Mouse (Mus musculus): ENCODE results near the gene Zfp609. TPM values are rescaled to one million over a fixed set of nuclear protein-coding genes. Genes with fewer than 3 reads are reported as not detected.
"Not testable (repeated sequence)": the region's sequence is repeated elsewhere in the genome, so short reads cannot be mapped to it uniquely, and the experiment has no call there.

Gene Zfp609
- total and polyA plus RNA-seq, 3 experiments = 9.3 to 33.2 (median 23.9) TPM

DNA sequence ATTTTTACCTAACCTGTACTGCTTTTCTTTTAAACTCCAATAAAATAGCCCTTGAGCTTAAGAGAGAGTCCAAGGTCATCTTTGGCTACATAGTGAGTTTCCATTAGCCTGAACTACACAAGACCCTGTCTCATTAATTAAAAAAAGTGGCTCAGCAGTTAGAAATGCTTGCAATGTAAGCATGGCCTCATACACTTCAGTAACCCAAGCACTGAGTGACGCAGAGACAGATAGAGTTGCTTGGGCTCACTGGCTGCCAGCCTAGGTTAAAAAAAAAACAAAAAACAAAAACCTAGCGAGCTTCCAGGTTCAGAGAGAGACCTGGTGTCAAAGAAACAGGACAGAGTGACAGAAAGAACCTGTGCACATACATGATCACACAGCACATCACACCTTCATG is 14.5 kb downstream of the Zfp609 start:
- no peak for DNase-seq

DNA sequence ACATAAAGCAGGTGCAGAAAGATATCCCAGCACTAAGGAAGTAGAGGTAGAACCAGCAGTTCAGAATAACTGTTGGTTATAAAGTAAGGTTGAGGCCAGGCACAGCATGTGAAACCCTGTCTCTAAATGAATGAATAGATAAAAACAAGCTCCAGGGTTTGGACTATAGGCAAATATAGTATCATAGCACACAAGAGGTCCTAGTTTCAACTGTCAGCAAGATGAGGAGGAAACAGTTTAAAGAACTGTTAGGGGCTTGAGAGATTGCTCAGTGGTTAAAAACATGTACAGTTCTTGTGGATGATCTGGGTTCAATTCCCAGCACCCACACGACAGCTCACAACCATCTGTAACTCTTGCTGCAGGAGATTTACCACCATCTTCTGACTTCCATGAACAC is 15.6 kb downstream of the Zfp609 start:
- DNase-seq = no peak

DNA sequence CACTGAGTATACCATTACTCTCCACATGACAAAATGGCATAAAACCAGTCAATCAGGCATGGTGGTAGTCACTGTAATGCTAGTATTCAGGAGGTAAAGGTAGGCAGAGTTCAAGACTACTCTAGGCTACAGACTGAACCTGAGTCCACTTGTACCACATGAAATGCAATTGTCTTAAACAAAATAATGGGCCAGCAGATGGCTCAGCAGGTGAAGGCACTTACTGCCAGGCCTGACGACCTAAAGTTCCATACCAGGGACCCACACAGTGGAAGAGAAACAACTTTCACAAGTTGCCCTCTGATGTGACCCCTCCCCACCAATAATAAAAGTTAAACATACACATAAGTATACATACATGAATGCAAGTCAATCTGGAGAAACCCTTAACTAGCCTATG is 19.5 kb downstream of the Zfp609 start:
- DNase-seq = no peak

DNA sequence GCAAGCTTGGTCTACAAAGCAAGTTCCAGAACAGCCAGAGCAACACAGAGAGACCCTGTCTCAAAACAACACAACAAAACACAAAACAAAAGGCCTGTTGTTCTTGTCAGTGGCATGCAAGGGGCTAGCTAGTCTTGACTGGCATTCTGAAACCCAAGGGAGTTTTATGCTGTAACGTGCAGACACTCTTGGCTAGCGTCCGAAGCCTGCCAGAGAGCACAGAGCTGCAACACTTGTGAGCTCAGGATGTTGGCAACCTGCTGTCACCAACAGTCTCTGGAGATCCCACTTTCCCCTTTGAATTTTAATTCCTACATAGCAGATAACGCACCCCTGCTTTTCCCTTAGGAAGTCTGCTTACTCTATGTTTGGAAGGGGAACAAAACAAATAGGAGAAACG is 20.1 kb downstream of the Zfp609 start:
- peak; percentile 39 for DNase-seq

DNA sequence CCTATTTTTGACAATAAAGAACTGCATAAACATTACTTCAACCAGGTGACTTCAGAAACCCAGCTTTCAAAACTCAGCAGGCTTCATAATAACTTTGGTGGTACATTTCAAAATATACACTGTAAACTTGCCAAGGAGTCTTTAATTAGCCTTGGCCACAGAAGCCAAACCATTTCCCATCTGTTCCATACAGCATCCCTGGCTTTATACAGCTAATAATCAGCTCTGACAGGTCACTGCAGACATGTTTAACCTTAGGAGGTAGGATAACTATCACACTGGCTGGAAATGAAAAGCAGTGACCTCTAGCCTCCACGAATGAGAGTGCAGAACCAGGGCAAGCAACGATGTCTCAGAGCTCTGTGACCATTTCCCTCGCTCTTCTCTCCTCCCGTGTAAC is 27.6 kb downstream of the Zfp609 start:
- DNase-seq = no peak

DNA sequence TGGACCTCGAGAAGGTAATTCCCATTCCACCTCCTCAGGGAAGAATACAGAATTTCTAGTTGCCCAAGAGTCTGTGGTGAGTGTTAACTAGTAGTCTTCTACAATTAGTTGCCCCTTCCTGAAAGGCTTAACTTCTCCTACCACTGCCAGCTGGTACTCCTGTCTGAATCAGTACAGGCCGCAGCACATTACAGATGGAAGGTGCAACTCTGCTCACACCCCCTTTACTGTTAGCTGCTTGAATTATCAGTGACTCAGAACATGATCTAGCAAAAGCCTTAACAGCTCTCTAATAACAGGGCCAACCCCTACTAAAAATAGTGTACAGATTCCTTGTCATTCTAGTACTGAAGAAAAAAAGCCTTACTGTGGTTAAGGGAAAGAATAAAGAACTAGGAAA is 31.7 kb downstream of the Zfp609 start:
- no peak for DNase-seq

DNA sequence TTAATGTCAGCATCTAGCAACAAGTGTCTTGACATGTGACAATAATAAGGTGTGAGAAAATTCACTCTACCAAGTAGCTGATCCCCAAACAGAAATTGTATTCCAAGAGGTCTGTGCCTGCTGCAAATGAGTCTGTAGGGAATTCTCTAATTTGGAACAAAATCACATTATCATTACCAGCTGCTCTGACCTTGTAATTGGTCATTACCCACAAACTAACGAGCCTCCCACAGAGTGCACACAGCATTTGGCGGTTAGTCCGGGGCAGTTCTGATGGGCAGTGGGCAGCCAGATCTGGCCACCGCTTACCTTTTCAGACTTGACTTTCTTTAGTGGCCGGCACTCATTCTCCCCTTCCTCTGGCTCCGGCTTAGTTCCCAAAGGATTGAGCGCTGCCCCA is 33.1 kb downstream of the Zfp609 start:
- DNase-seq = no peak

DNA sequence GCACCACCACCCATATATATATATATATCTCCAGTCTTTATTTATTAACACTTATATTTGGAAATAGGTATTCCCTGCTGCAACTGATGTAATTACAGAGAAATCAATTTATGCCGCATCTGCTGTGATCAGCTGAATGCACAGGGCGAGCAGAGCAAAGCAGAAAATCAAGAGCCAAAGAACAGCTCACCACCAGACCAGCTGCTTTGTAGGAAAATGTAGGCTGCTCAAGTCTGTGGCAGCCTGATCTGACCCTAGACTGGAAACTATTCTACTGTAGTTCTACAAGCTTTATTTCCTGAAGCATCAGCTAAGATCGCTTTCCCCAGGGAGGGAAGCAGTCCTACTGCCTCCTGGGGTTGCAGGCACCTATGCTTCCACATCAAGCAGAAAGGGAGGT is 33.9 kb downstream of the Zfp609 start:
- no peak for DNase-seq

DNA sequence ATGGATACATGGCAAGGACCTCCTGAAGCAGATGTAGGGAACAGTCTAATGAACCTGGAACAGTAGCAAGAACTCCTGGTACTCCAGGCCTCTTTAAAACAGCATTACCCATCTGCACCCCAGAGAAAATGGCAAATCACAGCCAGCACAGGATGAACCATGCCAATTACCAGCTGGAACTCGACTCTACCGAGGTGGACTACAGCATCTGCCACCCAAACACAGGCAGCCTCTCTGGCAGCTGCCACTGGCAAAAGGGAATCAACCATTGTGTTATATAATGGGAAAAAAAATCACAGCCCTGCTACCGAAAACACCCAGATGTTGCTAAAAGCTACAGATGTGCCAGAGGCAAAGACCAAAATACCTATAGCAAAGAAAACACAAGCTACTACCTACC is 34.3 kb downstream of the Zfp609 start:
- no peak for DNase-seq

DNA sequence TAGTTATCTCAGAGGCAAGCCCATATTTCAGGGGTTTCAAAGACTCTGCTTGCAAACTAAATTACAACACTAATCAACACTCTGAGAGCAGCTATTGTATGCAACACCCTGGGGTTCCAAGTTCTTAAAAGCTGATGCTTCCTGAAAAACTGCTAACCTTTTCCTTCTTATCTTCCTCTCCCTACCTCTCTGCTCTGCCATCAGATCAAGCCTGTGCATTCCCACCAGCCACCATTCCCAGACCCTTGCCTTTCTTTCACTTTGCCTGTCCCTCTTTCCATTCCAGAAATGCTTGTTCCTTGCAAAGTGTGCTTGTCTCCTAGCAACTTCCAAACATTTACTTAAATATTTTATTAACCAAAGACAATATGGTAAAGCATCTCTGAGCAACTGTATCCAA is 35.5 kb downstream of the Zfp609 start:
- DNase-seq = no peak

DNA sequence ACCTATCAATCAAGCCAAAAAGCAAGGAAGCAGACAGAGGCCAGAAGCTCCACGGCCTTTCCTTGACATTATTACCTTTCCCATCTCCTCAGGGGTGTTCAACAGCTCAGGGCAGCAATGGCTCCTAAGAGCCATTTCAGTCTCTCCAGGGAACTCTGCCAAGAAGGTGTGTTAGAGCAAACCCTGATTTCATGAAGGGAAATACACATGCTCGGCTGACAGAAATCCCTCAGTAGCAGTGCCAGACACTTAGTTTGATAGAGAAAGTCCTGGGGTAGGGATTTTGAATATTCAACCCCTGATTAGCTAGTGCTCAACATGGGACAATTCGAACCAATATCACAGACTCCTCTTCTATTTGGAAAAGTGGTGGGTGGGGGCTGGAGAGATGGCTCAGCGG is 36.3 kb downstream of the Zfp609 start:
- no peak for DNase-seq

DNA sequence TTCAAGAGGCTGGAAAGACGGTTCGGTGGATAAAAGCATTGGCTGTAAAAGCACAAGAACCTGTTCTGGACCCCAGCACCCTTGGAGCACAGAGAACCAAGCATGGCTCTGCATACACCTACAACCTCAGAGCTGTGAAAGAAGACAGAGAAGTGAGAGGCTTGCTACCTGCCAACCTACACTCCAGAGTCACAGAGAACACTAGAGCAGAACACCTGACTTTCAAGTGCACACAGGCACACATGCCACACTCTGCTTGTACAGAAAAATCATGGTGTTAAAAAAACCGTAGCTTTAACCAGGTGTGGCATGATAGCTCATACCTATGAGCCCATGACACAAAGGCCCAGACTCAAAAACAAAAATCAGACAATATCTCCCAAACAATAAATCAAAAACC is 37.6 kb downstream of the Zfp609 start:
- no peak for DNase-seq

DNA sequence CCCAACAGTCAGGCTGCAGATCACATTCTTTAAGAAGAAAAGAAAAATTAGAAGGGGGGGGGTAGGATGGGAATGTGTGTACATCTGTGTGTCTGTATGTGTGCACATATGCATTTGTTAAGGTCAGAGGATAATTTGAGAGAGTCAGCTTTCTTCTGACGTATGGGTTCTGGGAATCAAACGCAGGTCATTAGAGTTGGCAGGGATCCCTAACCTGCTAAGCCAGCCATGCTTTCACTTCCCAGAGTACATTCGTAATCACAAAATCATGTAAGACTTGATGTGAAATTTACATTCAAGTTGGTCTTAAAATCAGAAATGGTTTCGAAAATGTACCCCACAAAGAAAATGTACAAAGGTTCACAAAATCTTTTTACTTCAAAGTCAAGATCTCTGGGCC is 38.8 kb downstream of the Zfp609 start:
- no peak for DNase-seq

DNA sequence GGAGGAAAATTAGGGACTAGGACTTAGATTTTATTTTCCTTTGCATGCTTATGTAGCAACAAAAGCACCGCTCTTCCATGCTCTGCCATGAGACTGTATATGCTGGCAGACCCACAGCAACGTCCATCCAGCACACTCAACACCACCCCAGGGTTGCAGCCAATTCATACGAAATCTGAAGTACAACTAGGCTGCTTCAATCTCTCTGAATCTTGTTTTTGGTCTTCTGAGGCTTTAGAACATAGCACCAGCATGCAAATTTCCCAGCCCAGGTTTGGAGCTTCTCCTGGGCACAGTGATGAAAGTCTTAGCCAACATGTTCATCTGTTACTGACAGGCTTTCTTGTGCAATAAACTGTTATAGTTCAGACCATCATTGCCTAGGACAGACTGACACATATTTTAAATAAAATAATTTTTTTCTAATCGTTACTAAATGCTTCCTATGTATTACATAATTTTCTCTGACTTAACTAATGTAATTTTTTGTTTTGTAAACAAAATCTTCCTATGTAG is 39.5 kb downstream of the Zfp609 start:
- no peak for DNase-seq

DNA sequence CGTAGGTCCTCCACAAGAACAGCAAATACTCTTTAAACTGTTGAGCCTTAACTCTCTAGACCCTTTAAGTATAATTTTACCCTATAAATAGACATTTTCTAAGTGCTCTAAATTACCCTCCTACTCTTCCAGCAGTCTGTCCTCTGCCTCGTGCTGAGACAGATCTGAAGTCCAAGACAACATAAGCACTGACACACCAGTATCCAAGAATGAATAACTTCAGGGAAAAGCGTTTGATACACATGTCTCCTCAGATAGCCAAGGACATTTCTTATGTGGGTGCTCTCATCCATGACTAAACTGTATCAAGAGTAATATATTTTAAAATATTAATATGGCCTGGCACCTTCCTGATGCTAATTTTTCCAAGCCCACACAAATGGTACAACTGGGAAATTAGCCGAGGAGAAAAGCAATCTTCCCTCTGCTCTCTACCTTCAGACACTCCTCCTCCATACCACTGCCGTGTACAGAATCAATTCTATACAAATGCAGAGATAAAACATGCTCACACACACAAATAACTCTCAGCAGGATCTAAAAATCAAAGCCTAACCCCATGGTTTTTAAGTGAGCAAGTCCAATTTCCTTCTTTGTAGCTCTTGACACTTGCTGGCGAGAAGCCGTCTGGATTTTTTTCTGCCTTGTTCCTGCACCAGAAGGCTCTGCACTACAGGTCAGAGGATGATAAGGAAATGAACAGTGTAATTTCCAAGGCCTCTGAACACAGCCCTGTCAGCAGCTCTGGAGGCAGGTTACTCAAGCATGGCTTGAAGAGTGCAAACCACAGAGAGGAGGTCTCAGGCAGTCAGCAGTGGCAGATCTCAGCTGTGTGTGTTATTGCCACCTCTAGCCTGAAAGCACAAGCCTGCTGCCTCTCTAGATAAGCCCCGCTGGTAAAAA is 40.2 kb downstream of the Zfp609 start:
- DNase-seq = peak; percentile 61

DNA sequence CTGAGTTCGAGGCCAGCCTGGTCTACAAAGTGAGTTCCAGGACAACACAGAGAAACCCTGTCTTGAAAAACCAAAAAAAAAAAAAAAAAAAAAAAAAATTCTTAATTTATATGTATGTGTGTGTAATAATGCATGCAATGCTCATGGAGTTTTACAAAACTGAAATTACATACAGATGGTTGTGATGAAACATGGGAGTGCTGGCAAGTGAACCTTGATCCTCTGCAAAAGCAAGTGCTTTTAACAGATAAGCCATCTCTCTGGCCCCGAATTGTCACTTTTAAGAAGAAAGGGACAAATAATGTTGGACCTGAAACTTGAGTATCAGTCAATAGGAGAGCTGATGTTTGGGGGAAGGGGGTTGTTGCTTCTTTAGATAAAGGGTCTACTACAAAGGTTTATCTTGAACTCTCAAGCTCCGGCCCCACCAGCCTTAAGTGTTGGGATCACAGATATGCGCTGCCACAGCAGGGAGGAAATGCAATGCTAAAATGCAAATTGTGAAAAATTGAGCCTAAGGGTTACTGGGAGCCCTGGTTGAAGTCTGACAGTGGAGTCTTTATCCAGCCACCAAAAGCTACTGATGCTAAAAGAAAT is 41.5 kb downstream of the Zfp609 start:
- DNase-seq = no peak

DNA sequence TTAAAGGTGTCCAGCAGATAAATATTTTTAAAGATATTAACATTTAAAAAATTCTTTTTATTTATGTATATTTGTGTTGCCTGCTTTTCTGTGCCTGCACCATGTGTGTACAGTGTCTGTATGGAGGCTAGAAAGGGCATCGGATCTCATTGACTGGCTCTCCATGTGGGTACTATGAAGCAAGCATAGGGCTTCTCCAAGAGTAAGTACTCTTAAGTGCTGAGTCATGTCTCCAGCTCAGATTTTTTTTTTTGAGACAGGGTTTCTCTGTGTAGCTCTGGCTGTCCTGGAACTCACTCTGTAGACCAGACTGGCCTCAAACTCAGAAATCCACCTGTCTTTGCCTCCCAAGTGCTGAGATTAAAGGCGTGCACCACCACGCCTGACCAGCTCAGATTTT is 47.7 kb downstream of the Zfp609 start:
- not testable (repeated sequence) for DNase-seq

DNA sequence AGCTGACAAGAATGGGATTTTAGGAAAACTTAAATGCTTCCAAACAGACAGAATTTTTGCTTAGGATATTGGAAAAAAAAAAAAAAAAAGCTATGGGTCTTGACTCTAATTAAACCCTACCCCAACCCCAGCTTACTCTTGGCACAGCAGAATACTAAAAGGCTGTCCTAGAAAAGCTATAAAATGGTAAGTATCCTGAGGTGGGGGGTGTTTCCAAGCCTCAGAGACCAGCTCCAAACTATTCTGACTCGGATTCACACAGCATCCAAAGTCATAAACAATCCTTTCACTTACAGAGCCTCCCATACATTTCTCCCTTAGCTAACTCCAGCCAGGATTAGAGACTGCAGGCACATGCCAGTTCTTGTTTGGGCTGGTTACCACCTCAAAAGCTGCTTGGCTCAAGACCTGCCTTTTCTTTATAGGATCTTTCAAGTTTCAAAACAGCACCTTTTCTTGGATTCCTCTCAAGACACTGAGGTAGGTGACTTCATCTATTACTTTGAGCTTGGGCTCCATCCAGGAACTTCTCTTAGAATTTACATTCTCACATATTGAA is 50.4 kb downstream of the Zfp609 start:
- no peak for DNase-seq

DNA sequence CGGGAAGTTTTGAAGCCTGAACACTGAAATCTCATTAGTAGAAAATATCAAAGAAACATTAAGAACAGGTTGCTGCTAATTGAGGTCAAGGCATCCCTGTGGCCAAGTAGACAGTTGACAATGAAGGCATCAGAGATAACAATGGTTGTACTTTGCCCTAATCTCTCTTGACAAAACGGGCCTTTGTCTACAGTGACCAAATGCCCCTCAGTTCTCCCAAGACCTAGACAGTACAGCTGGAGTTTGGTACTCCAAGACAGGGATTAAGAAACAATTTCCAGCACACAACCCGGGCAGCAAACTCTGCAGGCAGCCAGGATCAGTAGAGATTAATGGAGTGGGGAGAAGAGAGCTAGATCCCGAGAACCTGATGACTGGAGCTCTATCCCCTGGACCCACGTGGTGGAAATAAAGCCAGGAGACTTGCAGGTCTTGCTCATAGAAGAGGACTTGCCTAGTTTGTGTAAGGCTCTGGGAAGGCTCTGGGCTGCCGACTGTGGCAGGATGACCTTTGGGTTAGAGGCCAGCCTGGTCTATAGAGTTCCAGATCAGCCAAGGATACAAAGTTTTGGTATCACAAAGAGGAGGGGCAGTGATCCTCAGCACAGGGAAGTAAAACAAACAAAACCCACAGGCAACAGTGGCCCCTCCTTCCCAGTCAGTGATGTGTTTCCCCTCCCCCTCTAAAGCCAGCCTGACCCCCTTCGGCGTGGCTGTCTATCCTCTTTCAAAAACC is 51.1 kb downstream of the Zfp609 start:
- no peak for DNase-seq

DNA sequence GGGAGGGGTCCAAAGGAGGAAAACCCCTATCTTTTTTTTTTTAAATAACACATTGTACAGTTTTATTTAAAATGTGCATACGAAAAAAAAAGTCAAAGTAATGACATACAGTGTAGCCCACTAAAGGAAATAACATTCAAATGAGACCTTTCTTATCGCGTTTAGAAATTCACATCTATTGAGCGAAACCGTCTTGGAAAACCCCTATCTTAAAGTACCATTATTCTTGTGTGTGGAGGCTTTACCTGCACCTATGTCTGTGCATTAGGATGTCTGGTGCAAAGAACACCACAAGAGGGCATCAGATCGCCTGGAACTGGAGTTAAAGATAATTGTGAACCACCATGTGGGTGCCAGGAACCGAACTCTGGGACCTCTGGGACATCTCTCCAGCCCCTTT is 53.6 kb downstream of the Zfp609 start:
- no peak for DNase-seq

DNA sequence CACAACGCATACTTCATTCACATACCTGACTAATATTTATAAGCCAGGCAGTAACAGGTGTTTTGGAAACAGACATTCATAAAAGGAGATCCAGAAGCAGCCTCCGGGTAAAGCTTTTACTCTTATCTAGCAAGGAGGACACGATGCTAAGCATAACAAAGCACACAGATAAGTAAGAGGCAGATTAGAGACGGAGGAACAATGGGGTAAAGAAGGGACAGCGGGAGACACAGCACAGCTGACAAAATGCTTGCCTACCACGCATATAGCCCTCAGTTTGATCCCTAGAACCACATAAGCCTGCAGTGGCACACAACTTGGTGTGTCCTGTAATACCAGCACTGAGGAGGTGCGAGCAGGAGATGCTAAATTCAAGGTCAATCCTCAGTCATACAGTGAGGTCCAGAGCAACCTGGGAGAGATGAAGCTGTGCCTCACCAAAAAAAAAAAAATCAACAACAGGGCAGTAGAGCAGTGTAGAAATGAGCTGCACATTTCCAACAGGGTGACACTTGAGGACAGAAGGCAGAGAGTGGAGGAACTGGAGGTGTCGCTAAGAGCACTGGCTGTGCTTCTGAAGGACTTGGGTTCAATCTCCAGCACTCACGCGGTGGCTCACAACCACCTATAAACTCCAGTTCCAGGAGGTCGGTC is 56.2 kb downstream of the Zfp609 start:
- DNase-seq = no peak

DNA sequence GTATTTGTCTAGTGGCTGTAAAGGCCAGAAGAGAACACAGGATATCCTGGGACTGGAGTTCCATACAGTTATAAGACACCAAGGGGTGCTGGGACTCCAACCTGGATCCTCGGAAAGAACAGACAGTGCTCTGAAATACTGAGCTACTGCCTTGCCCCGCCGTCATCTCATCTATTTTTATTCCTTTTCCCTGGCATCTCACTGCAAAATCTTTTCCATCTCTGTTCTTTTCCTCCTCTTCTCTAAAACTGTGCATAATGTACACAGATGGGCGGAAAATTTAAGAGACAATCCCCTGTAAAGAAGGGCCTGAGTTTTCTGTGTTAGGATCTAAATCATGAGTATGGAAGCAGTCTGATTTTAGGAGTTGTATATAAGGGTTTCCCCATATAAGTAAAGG is 64.6 kb downstream of the Zfp609 start:
- no peak for DNase-seq

Data from adrenal gland, adult 2 months (tissue).